Mouse (Mus musculus) inflammation-experienced regulatory T-cells, adult 6 months (primary cell): Measurements from ENCODE around the gene Gabbr2. TPM values are rescaled to one million over a fixed set of nuclear protein-coding genes. Genes with fewer than 3 reads are reported as not detected.

Source experiments
- ATAC-seq: one replicate; pipeline ENCODE4 v1.8.0; 2017
- polyA plus RNA-seq, 3 experiments: library from polyadenylated mRNA; unstranded; fragments of 100-300 nt; shearing (Covaris generic); gene quantifications; one replicate each; pipeline ENCODE4 v1.2.1; 2017

The Gabbr2 gene
- polyA plus RNA-seq, 3 experiments from 2014 or later = not detected

DNA sequence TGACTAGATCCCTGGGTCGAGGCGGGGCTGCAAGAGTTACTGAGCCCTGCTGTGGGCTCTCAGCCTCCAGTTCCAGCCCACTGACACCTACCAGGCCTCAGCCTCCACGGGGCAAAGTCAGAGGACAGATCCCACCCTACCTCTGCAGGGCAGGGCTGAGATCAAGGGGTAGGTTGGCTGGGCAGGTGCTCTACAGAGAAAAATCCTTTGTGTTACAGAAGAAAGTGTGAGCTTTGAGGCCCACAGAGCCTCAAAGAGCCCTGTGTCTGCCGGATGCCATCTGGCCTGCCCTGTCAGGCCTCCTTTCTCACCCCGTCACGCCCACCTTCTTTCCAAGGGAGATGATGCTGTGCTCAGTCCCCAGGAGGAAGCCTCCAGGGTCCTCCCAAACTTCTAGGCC lies 131.1 kb downstream of the Gabbr2 start:
- no peak for ATAC-seq

- no peak for ATAC-seq
Observed at GRCm38 (mm10) chr4:46858899-46859298, 132.8 kb downstream of the Gabbr2 start.

DNA sequence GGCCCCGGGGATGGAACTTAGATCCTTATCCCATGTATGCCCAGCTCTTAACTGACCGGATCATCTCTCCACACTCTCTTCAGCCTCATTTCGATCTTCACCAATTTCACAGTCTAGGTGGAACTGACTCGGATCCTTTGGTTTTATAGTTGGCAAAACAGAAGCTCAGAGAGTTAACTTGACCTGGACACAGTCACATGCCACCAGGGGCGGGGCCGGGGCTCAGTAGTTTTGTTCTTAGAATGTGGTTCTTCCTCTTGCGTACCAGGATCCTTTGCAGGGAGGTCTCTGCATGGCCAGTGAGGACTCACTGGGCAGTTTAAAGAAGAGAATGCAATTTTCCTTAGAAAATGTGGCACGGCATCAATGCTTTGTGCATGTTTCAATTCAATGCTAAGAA lies 135.5 kb downstream of the Gabbr2 start:
- no peak for ATAC-seq

DNA sequence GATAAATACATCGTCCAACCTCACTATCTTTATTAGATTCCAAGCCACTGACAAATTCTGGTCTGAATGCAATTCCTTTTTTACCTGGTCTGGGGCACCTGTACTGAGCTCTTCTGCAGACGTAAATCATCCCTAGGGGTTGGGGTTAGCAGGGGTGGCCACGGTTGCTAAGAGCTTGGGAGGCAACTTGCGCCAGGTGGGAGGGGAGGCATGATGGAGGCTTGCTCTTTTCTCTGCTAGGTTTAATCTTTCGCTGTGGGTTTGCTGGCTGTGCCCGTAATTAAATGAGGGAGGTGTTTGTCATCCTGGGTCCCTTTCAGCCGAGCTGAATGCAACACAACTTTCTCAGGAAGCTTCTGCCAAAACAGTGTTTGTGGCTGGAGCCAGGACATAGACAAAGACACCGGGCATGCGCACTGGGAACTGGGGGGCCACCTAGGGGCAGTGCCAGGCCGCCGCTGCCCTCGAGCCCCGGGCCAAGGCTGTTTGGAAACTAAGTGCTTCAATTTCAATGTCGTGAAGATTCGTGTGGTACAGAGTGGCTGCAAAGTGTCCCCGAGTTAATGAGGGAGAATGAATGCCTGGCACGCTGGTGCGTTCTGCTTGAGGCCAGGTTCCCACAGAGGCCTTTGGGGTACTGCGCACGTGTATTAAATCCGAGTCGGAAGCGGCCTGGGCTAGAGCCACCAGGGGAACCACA lies 136.8 kb downstream of the Gabbr2 start:
- no peak for ATAC-seq

DNA sequence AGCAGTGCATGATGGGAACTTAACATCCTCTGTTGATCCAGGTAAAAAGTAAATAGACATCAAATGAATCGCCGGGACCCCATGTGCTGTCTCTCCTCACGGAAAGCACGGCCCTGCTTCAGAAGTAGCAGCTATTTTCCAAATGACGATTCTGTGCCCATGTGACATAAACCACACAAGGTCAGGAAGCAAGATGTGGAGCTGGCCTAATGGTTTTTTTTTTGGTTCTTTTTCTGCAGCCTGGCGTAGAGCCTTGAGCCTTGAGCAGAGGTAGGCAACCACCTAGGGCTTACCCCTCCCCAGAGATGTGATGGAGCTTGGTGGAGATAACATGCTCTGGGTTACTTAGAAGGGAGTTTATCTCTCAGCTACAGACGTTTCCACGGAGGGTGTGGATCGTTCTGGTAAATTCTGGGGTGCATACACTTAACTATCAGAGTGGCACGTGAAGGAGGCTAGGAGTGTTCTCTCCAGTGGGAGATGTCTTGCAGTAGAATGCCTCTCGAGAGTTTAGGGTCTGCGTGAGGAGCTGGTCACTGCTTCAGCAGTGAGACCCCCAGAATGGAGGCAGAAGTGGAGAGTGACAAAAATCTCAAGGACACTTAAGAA lies 137.7 kb downstream of the Gabbr2 start:
- ATAC-seq = no peak

DNA sequence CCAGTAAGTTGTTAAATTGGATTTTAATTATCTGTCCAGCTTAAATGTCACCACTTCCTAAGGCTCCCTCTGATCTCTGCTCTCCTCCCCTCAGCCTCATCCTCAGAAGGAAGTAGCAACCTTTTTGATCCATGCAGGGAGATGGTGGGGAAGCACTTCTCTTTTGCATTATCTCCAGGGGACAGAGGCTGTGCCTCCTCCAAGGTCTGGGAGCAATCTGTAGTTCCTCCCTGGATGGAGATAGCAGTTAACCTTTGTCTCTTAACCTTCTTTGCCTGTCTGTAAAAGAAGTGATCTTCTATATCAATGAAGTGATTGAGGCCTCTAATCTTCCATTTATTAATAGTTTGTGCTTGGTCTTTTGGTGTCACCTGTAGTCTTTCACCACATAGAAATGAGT lies 143.9 kb downstream of the Gabbr2 start:
- no peak for ATAC-seq

GRCm38 (mm10) chr4:46846396-46846795 lies 145.3 kb downstream of the Gabbr2 start:
- no peak for ATAC-seq

- no peak for ATAC-seq
Observed at GRCm38 (mm10) chr4:46844982-46845643, 146.6 kb downstream of the Gabbr2 start.

- ATAC-seq = no peak
Observed at GRCm38 (mm10) chr4:46844567-46844966, 147.1 kb downstream of the Gabbr2 start.

- ATAC-seq = no peak
Observed at GRCm38 (mm10) chr4:46842596-46842995, 149.1 kb downstream of the Gabbr2 start.

- no peak for ATAC-seq
Observed at GRCm38 (mm10) chr4:46840146-46840545, 151.5 kb downstream of the Gabbr2 start.

DNA sequence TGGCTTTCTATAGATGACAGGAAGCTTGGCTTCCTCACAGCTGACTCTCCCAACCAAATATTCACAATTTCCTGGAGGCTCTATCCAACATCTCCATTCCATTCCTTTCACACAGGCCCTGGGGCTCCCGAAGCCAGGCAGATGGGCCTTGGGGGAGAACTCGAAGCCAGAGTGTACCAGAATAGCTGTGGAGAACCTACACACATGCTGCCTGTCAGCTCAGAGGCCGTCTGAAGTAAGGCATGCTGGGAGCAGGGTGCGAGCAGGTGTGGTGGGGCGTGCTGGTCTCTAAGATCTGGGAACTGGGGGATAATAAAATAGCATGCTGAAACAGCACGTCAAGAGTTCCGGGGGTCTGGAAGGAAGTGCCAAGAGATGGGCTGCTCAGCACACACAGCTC lies 154.3 kb downstream of the Gabbr2 start:
- ATAC-seq = no peak

DNA sequence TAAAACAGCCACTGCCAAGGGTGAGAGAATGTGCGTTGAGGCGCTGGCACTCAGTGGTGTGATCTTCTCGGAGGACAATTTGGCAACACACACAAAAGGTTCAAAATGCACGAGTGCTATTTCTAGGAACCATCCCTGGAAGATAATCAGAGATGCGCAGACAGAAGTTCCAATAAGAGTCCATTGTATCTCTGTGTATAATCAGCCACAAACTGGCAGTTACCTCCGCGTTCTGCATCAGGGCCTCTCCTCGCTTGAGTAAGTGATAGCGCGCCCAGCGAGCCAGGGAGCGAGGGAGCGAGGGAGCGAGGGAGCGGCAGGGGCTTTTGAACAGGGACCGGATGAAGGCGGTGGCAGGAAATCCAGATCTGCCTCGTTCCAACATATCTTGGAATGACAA lies 155.6 kb downstream of the Gabbr2 start:
- no peak for ATAC-seq

- no peak for ATAC-seq
Observed at GRCm38 (mm10) chr4:46835064-46835463, 156.6 kb downstream of the Gabbr2 start.

DNA sequence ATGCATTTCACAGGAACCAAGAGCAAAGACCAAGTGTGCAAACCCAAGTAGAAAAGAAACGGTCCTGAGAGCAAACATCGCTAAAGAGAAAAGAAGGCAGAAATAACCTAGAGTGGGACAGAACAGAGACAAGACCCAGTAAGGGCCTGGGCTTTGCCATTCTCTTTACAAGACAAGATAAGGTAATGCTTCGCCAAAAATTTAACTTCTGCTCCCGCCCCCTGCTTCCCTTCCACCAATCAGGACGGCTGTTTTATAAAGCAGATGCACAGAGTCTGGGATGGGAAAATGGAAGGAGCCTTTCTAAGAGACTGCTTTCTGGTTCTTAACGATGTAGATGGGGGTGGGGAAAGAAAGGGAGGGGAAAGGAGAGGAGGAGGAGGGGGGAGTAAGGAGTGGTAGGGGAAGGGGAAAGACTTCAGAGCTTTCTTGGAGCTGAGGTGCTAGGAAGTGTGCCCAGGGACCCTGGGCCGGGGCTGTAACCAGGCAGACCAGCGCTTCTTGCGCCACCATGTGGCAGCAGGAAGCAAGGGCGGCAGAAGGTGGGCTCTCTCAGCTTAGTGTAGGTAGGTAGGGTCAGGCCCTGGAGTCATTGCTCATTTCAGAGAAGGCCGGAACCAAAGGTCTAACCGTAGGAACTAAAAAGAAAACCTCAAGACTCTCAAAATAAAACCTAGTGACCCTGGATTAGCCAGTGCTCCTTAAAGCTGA lies 158.7 kb downstream of the Gabbr2 start:
- ATAC-seq = no peak

DNA sequence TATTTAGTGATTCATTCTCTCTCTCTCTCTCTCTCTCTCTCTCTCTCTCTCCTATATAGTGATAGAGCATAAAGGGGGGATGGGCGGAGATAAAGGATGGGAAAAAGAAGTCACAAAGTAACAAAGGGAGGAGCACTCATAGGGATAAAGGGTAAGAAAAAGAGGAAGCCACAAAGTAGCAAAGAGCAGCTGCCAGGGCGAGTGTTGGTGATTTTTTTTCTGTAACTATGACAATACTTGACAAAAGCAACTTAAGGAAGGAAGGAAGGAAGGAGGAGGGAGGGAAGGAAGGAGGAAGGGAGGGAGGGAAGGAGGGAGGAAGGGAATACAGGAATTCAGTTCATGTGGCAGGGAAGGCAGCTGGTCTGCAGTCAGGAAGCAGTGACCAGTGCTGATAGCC lies 162.0 kb downstream of the Gabbr2 start:
- ATAC-seq = no peak

DNA sequence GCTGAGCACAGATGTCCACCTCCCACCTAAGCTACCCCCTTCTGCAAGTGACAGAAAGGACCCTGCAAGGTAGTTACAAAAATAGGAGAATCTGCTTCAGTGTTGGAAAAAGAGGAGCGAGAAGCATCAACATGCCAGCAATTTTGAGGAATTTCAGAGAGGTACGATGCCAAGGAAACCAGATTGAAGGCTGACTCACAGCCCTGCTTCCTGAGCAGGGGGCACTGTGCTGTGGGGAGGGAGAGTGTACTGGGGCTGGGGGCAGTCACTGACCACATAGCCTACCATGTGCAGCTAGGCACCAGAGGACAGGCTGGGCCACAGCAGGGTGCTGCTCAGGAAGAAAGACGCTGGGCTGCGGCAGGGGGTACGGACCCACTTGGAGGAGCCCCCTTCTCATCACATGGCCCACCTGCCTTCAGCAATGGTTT lies 163.5 kb downstream of the Gabbr2 start:
- no peak for ATAC-seq

DNA sequence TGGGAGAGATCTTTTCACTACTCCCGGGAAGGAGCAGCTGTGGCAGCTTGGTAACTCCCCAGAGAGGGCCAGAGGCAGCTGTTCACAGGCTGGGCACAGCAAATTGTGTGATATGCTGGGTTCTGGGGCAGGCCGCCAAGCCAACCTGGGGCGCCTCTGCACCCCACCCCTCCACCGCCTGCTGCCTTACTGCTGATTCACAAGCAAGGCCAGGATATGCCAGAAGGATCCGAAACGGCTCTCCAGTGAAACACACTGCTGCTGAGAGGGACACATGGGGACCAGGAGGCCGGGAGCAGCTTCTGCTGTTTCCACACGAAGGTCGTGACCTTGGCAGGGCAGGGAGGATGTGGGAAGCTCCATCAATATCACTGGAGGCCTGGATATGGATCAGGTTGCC lies 164.2 kb downstream of the Gabbr2 start:
- no peak for ATAC-seq

GRCm38 (mm10) chr4:46825846-46826529 lies 165.7 kb downstream of the Gabbr2 start:
- ATAC-seq = no peak

DNA sequence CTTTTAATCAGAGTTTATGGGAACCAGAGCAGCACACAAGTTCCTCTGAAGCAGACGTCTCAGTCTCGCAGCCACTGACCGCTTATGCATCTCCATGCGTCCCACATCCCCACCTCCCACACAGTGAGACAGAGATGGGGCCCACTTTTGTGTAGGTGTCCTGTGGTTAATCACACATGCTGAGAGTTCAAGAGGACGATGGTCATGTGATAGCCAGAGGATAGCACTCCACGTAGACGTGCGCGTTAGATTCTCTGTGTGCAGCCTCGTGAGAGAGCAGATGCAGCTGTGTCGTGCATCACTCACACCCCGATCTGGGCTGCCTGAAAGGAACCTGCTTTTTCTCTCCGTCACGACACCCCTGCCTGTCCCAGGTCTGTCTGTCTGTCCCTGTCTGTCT lies 167.9 kb downstream of the Gabbr2 start:
- ATAC-seq = no peak

- no peak for ATAC-seq
Observed at GRCm38 (mm10) chr4:46821709-46822108, 170.0 kb downstream of the Gabbr2 start.

DNA sequence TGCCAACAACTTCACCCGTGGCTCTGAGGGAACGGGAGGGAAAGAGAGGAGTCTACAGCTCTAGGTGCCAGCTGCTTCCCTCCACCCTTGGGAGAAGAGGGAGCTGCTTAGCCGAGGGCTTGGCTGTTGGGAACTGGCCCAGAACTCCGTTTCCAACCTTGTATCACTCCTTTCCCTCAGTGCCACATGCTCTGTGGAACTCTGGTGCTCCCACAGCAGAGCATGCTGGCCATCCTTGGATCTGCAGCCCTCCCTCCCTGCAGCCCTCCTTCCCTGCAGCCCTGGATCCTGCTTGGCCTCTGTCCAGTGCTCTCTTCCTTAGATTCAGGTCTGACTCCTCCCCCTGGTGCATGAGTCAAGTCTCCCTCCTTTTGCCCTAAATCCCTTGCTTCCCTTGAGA lies 176.7 kb downstream of the Gabbr2 start:
- ATAC-seq = no peak

- no peak for ATAC-seq
Observed at GRCm38 (mm10) chr4:46814236-46814635, 177.4 kb downstream of the Gabbr2 start.
